Mouse (Mus musculus): ENCODE measurements at regions not wholly inside any gene's neighbourhood (a gene's known extent, or its start where the extent isn't known, plus 50 kb on each side); places are given as distances from the start of the nearest gene placed in this dataset.
A peak's percentile ranks its signal among the peaks of the same experiment; 100 is the strongest.

DNA sequence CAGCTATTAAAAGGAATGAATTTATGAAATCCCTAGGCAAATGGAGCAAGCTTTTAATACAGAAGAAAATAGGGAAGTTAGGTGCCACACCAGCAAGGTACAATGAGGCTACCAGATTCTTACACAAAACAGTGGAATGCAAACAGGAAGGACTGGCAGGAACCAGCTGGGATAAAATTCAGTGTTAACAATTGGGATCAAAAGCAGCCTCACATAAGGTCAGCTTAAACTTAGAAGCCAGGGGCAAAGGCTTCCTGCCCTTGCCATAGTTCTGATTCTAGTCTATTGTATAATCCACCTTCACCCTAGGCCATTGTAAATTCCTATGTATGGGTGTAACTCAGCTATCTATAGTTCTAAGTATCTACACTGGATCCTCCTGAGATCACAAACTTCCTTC, 791.8 kb downstream of the 4931400O07Rik start:
- DNase-seq (ENCODE audit: low read depth, low spot score) = peak; percentile 3

Data from ES-CJ7 (cell line).